Mouse (Mus musculus) myocyte (in vitro differentiated cells): ENCODE data around the gene Cfap69. TPM values are rescaled to one million over a fixed set of nuclear protein-coding genes. Genes with fewer than 3 reads are reported as not detected.
A peak's percentile ranks its signal among the peaks of the same experiment; 100 is the strongest.
"Not testable (repeated sequence)": the region's sequence is repeated elsewhere in the genome, so short reads cannot be mapped to it uniquely, and the experiment has no call there.

Experiments
- H3K27me3 ChIP-seq: one replicate; pipeline ENCODE4 v1.6.1; 2011; ENCODE audit not compliant: control insufficient read depth, insufficient read depth, insufficient read length
- H3K36me3 ChIP-seq: one replicate; pipeline ENCODE4 v1.6.1; 2011; ENCODE audit not compliant: control insufficient read depth, insufficient read depth
- H3K4me2 ChIP-seq: one replicate; pipeline ENCODE4 v1.6.1; 2011; ENCODE audit warnings: low read depth, control low read depth
- H3K4me3 ChIP-seq: one replicate; pipeline ENCODE4 v1.5.1; 2011; ENCODE audit warnings: mild to moderate bottlenecking, control low read depth, moderate library complexity
- H3K79me2 ChIP-seq: one replicate; pipeline ENCODE4 v1.6.1; 2011; ENCODE audit not compliant: control insufficient read depth, insufficient read depth
- H3ac ChIP-seq: one replicate; pipeline ENCODE4 v1.6.1; 2011; ENCODE audit not compliant: control insufficient read depth, insufficient read length
- CEBPB ChIP-seq: IDR thresholded peaks from 2 replicates; pipeline ENCODE4 v1.6.1; 2011; ENCODE audit warnings: mild to moderate bottlenecking, moderate library complexity; ENCODE audit not compliant: poor library complexity, insufficient read depth, severe bottlenecking
- E2F4 ChIP-seq: IDR thresholded peaks from one replicate; pipeline ENCODE4 v1.6.1; 2011; ENCODE audit warnings: mild to moderate bottlenecking, control low read depth, moderate library complexity; ENCODE audit not compliant: insufficient read depth
- MAX ChIP-seq: IDR thresholded peaks from one replicate; pipeline ENCODE4 v1.6.1; 2011; ENCODE audit warnings: low read depth, mild to moderate bottlenecking, control low read depth
- MYOD1 ChIP-seq, 3 experiments: IDR thresholded peaks; one replicate each; pipeline ENCODE4 v1.6.1; 2011; ENCODE audit warnings: control low read depth in 2 of 3, low read depth in 2 of 3, mild to moderate bottlenecking in 2 of 3, moderate library complexity in 1 of 3; ENCODE audit not compliant: insufficient read length in 2 of 3, control insufficient read depth in 1 of 3
- MYOG ChIP-seq, 3 experiments: IDR thresholded peaks; one replicate each; pipeline ENCODE4 v1.6.1; 2011; ENCODE audit warnings: control low read depth in 2 of 3, low read depth in 2 of 3, mild to moderate bottlenecking in 2 of 3; ENCODE audit not compliant: insufficient read length in 2 of 3, control insufficient read depth in 1 of 3, insufficient read depth in 1 of 3
- POLR2AphosphoS2 ChIP-seq: IDR thresholded peaks from one replicate; pipeline ENCODE4 v1.6.1; 2011; ENCODE audit warnings: low read depth, control low read depth; ENCODE audit not compliant: insufficient read length
- REST ChIP-seq: IDR thresholded peaks from one replicate; pipeline ENCODE4 v1.6.1; 2011; ENCODE audit warnings: mild to moderate bottlenecking, control low read depth, moderate library complexity; ENCODE audit not compliant: insufficient read depth, insufficient read length
- SRF ChIP-seq: IDR thresholded peaks from one replicate; pipeline ENCODE4 v1.6.1; 2011; ENCODE audit warnings: low read depth; ENCODE audit not compliant: control insufficient read depth, insufficient read length
- TCF12 ChIP-seq: IDR thresholded peaks from one replicate; pipeline ENCODE4 v1.6.1; 2011; ENCODE audit warnings: mild to moderate bottlenecking, control low read depth; ENCODE audit not compliant: poor library complexity, insufficient read depth, severe bottlenecking
- TCF3 ChIP-seq: IDR thresholded peaks from one replicate; pipeline ENCODE4 v1.6.1; 2011; ENCODE audit warnings: low read depth, control low read depth; ENCODE audit not compliant: insufficient read length
- USF1 ChIP-seq: IDR thresholded peaks from one replicate; pipeline ENCODE4 v1.6.1; 2011; ENCODE audit warnings: low read depth, mild to moderate bottlenecking, control low read depth, moderate library complexity
- polyA plus RNA-seq: library from polyadenylated mRNA; unstranded; fragments of >200 nt; fragmentation: generic; extraction: Trizol; gene quantifications from one replicate; pipeline ENCODE4 v1.2.1, GENCODE M21; 2012; ENCODE audit warnings: missing spikeins

Cfap69 gene
- polyA plus RNA-seq, 1 experiment: 2.3 TPM

- H3K79me2 ChIP-seq: peaks cover 43% of the 10 kb centered on the region
- H3K4me2 ChIP-seq: peak overlapping the region; percentile 62
- H3K27me3 ChIP-seq: no peaks in the 10 kb centered on the region
- no peak overlapping the region for H3K4me3 ChIP-seq
- TF ChIP-seq USF1 (peak; percentile 26), MYOD1 (IDR thresholded peaks at IDR 0.05; ENCODE audit: control insufficient read depth in 1 of 3, insufficient read length in 2 of 3, low read depth in 2 of 3) (peak in 1 of 3 experiments; percentile 14), TCF3 (no peak)
- H3ac ChIP-seq: no peak overlapping the region
- no peaks in the 10 kb centered on the region for H3K36me3 ChIP-seq
These were observed 25.0 kb upstream of the Cfap69 start for GRCm38 (mm10) chr5:5688945-5689540.

- no peak overlapping the region for H3ac ChIP-seq
- H3K4me3 ChIP-seq: no peak overlapping the region
- H3K4me2 ChIP-seq: peak overlapping the region; percentile 62
- TF ChIP-seq E2F4 (no peak), CEBPB (peak; percentile 61)
- peaks cover 43% of the 10 kb centered on the region for H3K79me2 ChIP-seq
- H3K27me3 ChIP-seq: no peaks in the 10 kb centered on the region
- no peaks in the 10 kb centered on the region for H3K36me3 ChIP-seq
These were observed 24.2 kb upstream of the Cfap69 start for GRCm38 (mm10) chr5:5688228-5688627.

GRCm38 (mm10) chr5:5686973-5687372 lies 22.9 kb upstream of the Cfap69 start:
- peaks cover 31% of the 10 kb centered on the region for H3K79me2 ChIP-seq
- peak overlapping the region; percentile 61 for H3K4me2 ChIP-seq
- H3K27me3 ChIP-seq: no peaks in the 10 kb centered on the region
- H3K4me3 ChIP-seq: no peak overlapping the region
- TF ChIP-seq USF1 (no peak), CEBPB (no peak), MYOG (IDR thresholded peaks at IDR 0.05; ENCODE audit: control insufficient read depth in 1 of 3, insufficient read depth in 1 of 3, insufficient read length in 2 of 3, low read depth in 2 of 3) (no peak), REST (no peak)
- H3K36me3 ChIP-seq: peaks cover 4% of the 10 kb centered on the region
- H3ac ChIP-seq: no peak overlapping the region

- peak overlapping the region; percentile 39 for H3K4me2 ChIP-seq
- not testable (repeated sequence) for H3K4me3 ChIP-seq, H3ac ChIP-seq, H3K36me3 ChIP-seq, H3K27me3 ChIP-seq
- peaks cover 12% of the 10 kb centered on the region for H3K79me2 ChIP-seq
These were observed 20.9 kb upstream of the Cfap69 start for GRCm38 (mm10) chr5:5684946-5685345.

GRCm38 (mm10) chr5:5683292-5683691 lies 19.3 kb upstream of the Cfap69 start:
- Histone ChIP-seq H3K36me3 (peaks cover 6% of the 10 kb centered on the region), H3K27me3 (no peaks in the 10 kb centered on the region), H3ac (no peak overlapping the region), H3K4me3 (no peak overlapping the region), H3K4me2 (no peak overlapping the region), H3K79me2 (peaks cover 8% of the 10 kb centered on the region)
- TF ChIP-seq MYOG (IDR thresholded peaks at IDR 0.05; ENCODE audit: control insufficient read depth in 1 of 3, insufficient read depth in 1 of 3, insufficient read length in 2 of 3, low read depth in 2 of 3) (no peak), MYOD1 (IDR thresholded peaks at IDR 0.05; ENCODE audit: control insufficient read depth in 1 of 3, insufficient read length in 2 of 3, low read depth in 2 of 3) (no peak), TCF12 (no peak), CEBPB (no peak), E2F4 (no peak), POLR2AphosphoS2 (no peak), TCF3 (no peak), MAX (no peak), REST (no peak), SRF (no peak)

GRCm38 (mm10) chr5:5679459-5679858 lies 15.4 kb upstream of the Cfap69 start:
- TF ChIP-seq MYOD1 (IDR thresholded peaks at IDR 0.05; ENCODE audit: control insufficient read depth in 1 of 3, insufficient read length in 2 of 3, low read depth in 2 of 3) (no peak), CEBPB (no peak), POLR2AphosphoS2 (no peak), USF1 (no peak), MAX (no peak), E2F4 (no peak), TCF3 (no peak), REST (no peak)
- no peak overlapping the region for H3K4me2 ChIP-seq
- H3K79me2 ChIP-seq: peaks cover 8% of the 10 kb centered on the region
- no peak overlapping the region for H3K4me3 ChIP-seq
- H3K27me3 ChIP-seq: no peaks in the 10 kb centered on the region
- peaks cover 17% of the 10 kb centered on the region for H3K36me3 ChIP-seq
- H3ac ChIP-seq: no peak overlapping the region
